Comparison of ENCODE assay signal across 51 mouse cellular contexts in genomic region chr7:14552284-14552683, GRCm38 (mm10). TPM values are rescaled to one million over a fixed set of nuclear protein-coding genes. Genes with fewer than 3 reads are reported as not detected.
"Had no signal": no experiment of that assay in that cellular context is flagged by ENCODE, and none has a peak within 500 bp of the region (broad histone marks: within the 10 kb centered on the region; RNA-seq: fewer than 3 reads in every experiment).

No protein-coding gene starts in this region.

- H3K27ac ChIP-seq: heart, embryonic 10.5 days; heart, embryonic 13.5 days; heart, embryonic 15.5 days; hindbrain, embryonic 10.5 days; hindbrain, embryonic 12.5 days; hindbrain, embryonic 13.5 days; hindbrain, embryonic 14.5 days; hindbrain, embryonic 15.5 days; hindbrain, postnatal 0 days; intestine, embryonic 15.5 days; kidney, embryonic 15.5 days; kidney, postnatal 0 days; layer of hippocampus, adult 2 months had no signal

- H3K4me3 ChIP-seq: heart, embryonic 10.5 days; heart, embryonic 12.5 days; heart, embryonic 13.5 days; heart, embryonic 15.5 days; hindbrain, embryonic 10.5 days; hindbrain, embryonic 12.5 days; hindbrain, embryonic 13.5 days; hindbrain, embryonic 15.5 days; intestine, embryonic 15.5 days; kidney, embryonic 15.5 days; layer of hippocampus, adult 2 months had no signal

- H3K36me3 ChIP-seq: heart, embryonic 10.5 days; heart, embryonic 12.5 days; heart, embryonic 13.5 days; heart, embryonic 15.5 days; hindbrain, embryonic 10.5 days; hindbrain, embryonic 12.5 days; hindbrain, embryonic 13.5 days; hindbrain, embryonic 15.5 days; intestine, embryonic 15.5 days; kidney, embryonic 15.5 days had no signal

- H3K27me3 ChIP-seq: heart, embryonic 12.5 days; heart, embryonic 13.5 days; heart, embryonic 15.5 days; hindbrain, embryonic 12.5 days; hindbrain, embryonic 13.5 days; hindbrain, embryonic 15.5 days; intestine, embryonic 15.5 days; kidney, embryonic 15.5 days had no signal

- DNase-seq: heart, postnatal 10 days; heart, postnatal 14 days; heart, postnatal 36 days; heart, postnatal 4 days; kidney, adult 11 months; kidney, adult 18-20 months; kidney, adult 2 months; kidney, adult 8-10 months; kidney, adult 9 months; kidney, postnatal 10 days; kidney, postnatal 14 days; kidney, postnatal 25 days; kidney, postnatal 36 days; kidney, postnatal 4 days; layer of hippocampus, adult 9-11 months; layer of hippocampus, postnatal 36 days had no signal

- H3K4me1 ChIP-seq: heart, embryonic 10.5 days; heart, embryonic 12.5 days; heart, embryonic 13.5 days; heart, embryonic 15.5 days; hindbrain, embryonic 10.5 days; hindbrain, embryonic 12.5 days; hindbrain, embryonic 13.5 days; hindbrain, embryonic 15.5 days; intestine, embryonic 15.5 days; kidney, embryonic 15.5 days had no signal

- H3K9ac ChIP-seq: heart, embryonic 12.5 days; heart, embryonic 13.5 days; heart, embryonic 15.5 days; hindbrain, embryonic 12.5 days; hindbrain, embryonic 13.5 days; hindbrain, embryonic 14.5 days; hindbrain, embryonic 15.5 days; intestine, embryonic 15.5 days; kidney, embryonic 15.5 days had no signal

RNA-seq across cellular contexts. Expression of gene Vmn1r90, which starts 11.0 kb away (rescaled TPM):
- total RNA-seq: hematopoietic stem cell, adult 5-6 weeks; layer of hippocampus, adult 2 months; layer of hippocampus, postnatal 14 days; layer of hippocampus, postnatal 25 days had no signal
- polyA plus RNA-seq: inflammation-experienced regulatory T-cells, adult 6 months; intestine, postnatal 0 days had no signal

RNA-seq across cellular contexts. Expression of gene Sult2a7, which starts 58.3 kb away (rescaled TPM):
- total RNA-seq: heart, postnatal 10 days; heart, postnatal 14 days; heart, postnatal 25 days; heart, postnatal 36 days; heart, postnatal 4 days; hematopoietic stem cell, adult 5-6 weeks; hindbrain, postnatal 0 days; layer of hippocampus, adult 18-20 months; layer of hippocampus, adult 2 months; layer of hippocampus, adult 8-10 months; layer of hippocampus, postnatal 10 days; layer of hippocampus, postnatal 14 days; layer of hippocampus, postnatal 25 days; layer of hippocampus, postnatal 36 days; left cerebral cortex, adult 18-20 months had no signal
- polyA plus RNA-seq: heart, embryonic 10.5 days; heart, embryonic 11.5 days; heart, embryonic 12.5 days; heart, embryonic 13.5 days; heart, embryonic 14.5 days; heart, embryonic 15.5 days; heart, embryonic 16.5 days; heart, postnatal 0 days; hindbrain, embryonic 10.5 days; hindbrain, embryonic 11.5 days; hindbrain, embryonic 12.5 days; hindbrain, embryonic 13.5 days; hindbrain, embryonic 14.5 days; hindbrain, embryonic 15.5 days; hindbrain, embryonic 16.5 days; hindbrain, postnatal 0 days; inflammation-experienced regulatory T-cells, adult 6 months; intestine, embryonic 14.5 days; intestine, embryonic 15.5 days; intestine, embryonic 16.5 days; intestine, postnatal 0 days; kidney, adult 2 months; kidney, embryonic 14.5 days; kidney, embryonic 15.5 days; kidney, embryonic 16.5 days; kidney, postnatal 0 days; large intestine, adult 2 months had no signal
